Mouse (Mus musculus) E14TG2a.4 (cell line): ENCODE data around the gene Slc12a6.

Source experiments
- CTCF ChIP-seq: conservative IDR thresholded peaks from 2 replicates; pipeline ENCODE4 v1.5.1; 2014; ENCODE audit warnings: low read length
- NANOG ChIP-seq: IDR thresholded peaks from 2 replicates; pipeline ENCODE4 v1.6.1; 2014; ENCODE audit warnings: borderline replicate concordance, low read length, mixed read lengths

DNA sequence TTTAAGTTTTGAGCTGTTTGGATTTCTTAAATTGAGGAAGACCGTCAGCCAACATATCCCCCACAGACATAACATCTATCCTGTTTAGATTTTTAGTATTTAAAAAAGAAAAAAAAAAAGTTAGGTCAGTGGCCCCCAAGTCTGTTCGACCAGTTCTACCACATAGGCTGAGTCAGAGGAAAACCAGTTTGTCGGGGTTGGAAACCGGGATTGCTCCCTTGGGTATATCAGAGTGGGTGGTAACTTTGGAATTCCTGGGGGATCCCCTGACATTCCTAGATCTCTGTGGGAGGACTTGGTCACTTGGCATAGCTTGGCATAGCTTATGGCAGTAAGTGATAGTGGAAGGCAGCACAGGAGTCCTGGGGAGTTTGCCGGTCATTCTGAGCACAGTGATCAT is 20.3 kb upstream of the Slc12a6 start:
- TF ChIP-seq CTCF (no peak), NANOG (no peak)
